Mouse (Mus musculus) layer of hippocampus, adult 18-20 months (tissue): ENCODE data around the gene Kcnj6. TPM values are rescaled to one million over a fixed set of nuclear protein-coding genes. Genes with fewer than 3 reads are reported as not detected.
A peak's percentile ranks its signal among the peaks of the same experiment; 100 is the strongest.

Source experiments
- DNase-seq, 2 experiments: peaks; one replicate each; pipeline ENCODE4 v3.0.0; 2022; ENCODE audit warnings: low spot score in 2 of 2
- long read RNA-seq: library from polyadenylated mRNA; stranded (forward); transcript quantifications from one replicate; pipeline ENCODE4 v2.0.0, GENCODE M21; 2021
- total RNA-seq, 2 experiments: library from RNA; stranded (reverse); gene quantifications; 2 replicates each; pipeline ENCODE4 v1.2.3; 2021

Gene Kcnj6
- 100 to 1,000 TPM; 110 to 117 TPM for total RNA-seq
- long read RNA-seq, partial matches to known transcripts = 1 of 10 reads
- long read RNA-seq, other reads (novel, unspliced or antisense) = 2 of 10 reads

DNA sequence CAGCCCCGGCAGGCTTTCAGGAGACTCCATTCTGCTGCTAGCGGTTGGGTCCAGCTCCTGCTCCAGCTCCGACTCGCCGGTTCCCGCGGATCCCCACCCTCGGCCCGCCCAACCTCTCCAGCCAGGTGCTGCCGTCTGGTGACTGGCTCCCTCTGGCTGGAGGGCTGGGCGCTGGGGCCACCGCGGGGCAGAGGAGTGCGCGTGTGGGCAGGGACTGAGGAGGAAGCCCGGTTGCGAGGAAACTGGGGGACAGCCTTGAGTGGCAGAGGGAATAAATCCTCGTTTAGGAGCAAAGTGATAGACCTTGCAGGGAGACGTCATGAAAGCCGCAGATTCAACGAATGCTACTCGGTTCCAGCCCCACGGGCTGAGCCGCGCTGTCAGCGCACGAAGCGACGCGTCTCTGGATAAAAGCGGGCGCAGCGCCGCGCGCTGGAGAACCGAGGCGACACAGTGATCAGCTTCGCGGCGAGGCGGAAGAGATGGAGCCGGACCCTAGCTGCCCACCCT lies at the start of gene Kcnj6:
Gene Kcnj6, minus strand, starts transcription at position 362 of the 510 bp plus-strand sequence.
- peak; percentile 82 to 87 for DNase-seq

DNA sequence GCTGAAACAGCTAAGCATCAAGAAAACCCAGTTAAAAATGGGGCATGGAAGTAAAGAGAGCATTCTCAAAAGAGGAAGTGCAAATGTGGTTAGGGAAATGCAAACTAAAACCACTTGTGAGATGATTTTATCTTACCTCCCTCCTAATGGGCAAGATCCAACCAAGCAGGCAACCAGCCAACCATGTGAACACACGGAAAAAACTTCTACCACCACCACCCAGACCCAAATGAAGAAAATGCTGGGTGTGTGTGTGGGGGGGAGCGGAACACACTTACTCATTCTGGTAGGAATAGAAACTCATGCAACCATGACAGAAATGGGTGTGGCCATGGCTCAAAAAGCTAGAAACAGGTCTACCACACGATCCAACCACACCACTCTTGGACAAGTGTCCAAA lies 12.4 kb upstream of the Kcnj6 start:
- no peak for DNase-seq

DNA sequence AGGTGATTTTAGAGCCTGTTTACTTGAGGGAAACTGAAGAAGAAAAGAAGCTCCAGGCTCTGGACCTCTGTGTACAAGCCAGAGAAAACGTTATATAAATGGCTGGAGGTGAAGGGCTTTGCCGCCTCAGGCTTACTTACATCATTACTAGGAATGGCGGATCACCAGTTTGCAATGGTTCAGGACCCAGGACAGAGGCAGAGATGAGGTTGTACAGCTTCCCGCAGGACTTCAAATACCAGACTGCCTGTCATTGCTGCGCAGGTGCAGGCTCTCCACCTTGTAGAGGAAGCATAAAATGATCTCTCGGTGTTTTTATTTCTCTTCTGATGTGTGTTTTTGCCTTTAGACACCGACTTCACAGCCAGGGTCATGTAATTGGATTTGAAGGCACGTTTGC lies 7.1 kb upstream of the Kcnj6 start:
- DNase-seq = no peak

- DNase-seq = no peak
Measured at GRCm38 (mm10) chr16:94999551-94999950, 2.0 kb upstream of the Kcnj6 start.

DNA sequence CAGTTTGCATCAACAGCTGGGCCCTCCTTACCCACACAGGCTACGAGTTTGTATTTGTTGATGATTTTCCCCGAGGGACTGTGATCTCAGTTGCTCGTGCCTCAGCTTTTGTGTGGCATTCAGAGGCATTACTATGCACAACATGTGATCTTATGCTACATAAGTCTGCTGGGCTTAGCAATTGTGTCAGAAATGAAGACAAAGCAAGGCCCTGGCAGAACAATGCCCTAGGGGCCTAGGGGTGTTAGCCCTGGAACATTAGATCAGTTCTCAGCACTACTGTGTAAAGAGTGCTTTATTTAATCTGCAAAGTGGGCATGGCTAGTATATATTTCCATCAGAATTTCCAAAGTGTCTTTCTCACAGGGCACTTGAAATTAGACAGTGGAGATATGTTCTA lies 1.5 kb upstream of the Kcnj6 start:
- no peak for DNase-seq

GRCm38 (mm10) chr16:94996791-94997281 lies 665 bp downstream of the Kcnj6 start:
- peak in 1 of 2 experiments; percentile 69 for DNase-seq

GRCm38 (mm10) chr16:94995542-94996131 lies 1.9 kb downstream of the Kcnj6 start:
- DNase-seq = peak; percentile 53 to 68

- no peak for DNase-seq
Measured at GRCm38 (mm10) chr16:94994924-94995323, 2.6 kb downstream of the Kcnj6 start.

- peak in 1 of 2 experiments; percentile 45 for DNase-seq
Measured at GRCm38 (mm10) chr16:94994148-94994547, 3.4 kb downstream of the Kcnj6 start.

DNA sequence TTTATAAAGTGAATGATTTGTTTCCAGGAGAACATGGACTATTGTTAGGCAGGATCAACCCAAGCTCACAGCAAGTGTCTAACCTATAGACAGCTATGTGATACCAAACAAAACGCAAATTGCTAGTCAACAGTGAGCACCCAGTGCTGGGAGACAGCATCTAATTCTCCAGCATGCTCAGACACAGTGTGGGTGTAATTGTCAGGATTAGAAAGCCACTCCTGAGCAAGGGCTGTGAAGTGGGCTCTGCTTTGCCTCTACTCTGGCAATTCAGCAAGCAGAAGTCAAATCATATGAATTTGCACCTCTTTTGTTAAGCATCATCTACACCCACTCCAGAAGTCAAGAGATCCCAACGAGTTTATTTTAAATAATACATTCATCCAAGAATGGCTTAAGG lies 7.4 kb downstream of the Kcnj6 start:
- no peak for DNase-seq

DNA sequence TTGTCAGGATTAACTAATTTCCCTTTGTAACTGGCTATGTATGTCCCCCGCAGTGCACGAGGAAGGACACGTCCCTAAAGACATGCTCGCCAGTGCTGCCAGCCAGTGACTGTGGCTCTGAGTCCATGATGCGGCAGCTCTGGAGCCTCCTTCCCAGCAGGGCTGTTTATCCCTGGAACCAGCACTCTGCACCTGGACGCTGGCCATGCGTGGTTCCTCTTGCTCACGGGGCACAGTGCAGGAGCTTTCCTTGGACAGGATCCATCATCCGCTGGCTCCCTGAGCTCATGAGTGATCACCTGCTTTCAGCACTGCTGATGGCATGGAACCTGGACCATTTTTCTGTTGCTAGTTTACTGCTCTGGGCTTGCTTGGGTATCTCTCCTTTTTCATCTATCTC lies 10.8 kb downstream of the Kcnj6 start:
- peak in 1 of 2 experiments; percentile 57 for DNase-seq

DNA sequence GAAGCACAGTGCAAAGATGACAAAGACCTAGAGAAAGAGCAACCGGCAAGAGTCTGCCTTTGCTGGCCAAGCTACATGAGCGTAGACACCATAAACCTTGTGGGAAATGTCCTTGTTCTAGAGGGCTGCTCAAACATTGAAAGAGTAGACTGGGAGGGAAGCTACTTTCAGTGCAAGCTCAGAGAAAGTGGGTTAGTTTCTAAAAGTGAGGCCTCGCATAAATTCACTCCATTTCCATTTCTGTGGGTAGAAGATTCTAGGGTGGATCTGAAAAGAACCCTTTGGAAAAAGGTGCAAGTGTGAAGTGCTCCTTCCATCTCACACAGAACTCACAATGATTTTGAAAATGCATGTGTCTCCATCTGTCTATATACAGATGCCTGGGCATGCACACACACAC lies 13.2 kb downstream of the Kcnj6 start:
- DNase-seq = no peak

GRCm38 (mm10) chr16:94980374-94980773 lies 17.1 kb downstream of the Kcnj6 start:
- no peak for DNase-seq

- DNase-seq = no peak
Measured at GRCm38 (mm10) chr16:94979499-94979898, 18.0 kb downstream of the Kcnj6 start.

- DNase-seq = no peak
Measured at GRCm38 (mm10) chr16:94972080-94972855, 25.2 kb downstream of the Kcnj6 start.

DNA sequence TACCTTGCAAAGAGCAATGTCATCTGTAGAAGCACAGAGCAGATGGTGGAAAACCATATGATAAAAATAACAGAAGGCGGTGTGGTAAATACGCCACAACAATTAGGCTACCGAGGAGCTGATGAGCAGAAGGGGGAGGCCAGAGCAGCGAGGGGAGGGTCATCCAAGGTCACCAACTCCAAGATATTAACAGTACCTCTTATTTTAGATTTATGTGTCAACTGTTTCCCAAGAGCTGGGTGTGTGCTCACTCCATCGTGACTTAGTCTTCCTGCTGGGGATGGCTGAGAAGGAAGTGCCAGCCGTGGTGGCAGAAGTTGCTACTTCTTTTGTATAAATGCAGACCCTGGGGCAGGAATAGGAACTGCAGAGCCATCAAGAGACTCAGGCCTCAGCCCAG lies 28.6 kb downstream of the Kcnj6 start:
- DNase-seq = no peak

DNA sequence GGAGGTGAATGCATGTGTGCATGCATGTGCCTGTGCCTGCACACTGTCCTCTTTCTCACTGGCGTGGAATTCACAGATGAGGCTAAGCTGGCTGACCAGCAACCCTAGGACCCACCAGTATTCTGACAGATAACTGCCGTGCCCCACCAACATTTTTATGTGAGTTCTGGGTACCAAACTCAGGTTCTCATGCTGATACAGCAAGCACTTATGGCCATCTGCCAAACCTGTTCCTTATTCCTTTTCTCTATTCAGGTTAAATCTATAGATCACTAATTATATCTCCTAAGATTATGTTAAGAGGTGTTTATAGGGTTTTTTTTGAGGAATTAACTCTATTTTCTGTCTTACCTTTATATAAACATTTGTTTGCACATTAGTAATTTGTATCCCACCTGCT lies 29.0 kb downstream of the Kcnj6 start:
- no peak for DNase-seq

- peak; percentile 25 to 54 for DNase-seq
Measured at GRCm38 (mm10) chr16:94957156-94957828, 40.2 kb downstream of the Kcnj6 start.

DNA sequence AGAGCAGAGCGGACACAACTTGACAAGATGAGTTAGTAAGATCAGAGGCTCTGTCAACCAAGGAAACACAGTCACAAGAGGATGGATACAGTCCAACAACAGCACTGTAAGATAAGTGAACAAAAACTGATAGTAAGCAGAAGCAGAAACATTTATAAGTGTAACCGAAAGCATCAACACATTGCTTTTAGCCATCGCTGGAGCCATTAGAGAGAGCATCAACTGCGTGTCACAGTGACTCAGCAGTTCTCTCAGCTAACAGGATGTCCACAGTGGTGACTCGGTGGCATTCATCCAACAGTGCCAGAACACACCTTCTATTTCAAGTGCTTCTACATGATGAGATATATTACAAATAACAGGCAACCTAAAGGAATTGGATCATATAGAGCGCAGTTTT lies 41.1 kb downstream of the Kcnj6 start:
- no peak for DNase-seq

DNA sequence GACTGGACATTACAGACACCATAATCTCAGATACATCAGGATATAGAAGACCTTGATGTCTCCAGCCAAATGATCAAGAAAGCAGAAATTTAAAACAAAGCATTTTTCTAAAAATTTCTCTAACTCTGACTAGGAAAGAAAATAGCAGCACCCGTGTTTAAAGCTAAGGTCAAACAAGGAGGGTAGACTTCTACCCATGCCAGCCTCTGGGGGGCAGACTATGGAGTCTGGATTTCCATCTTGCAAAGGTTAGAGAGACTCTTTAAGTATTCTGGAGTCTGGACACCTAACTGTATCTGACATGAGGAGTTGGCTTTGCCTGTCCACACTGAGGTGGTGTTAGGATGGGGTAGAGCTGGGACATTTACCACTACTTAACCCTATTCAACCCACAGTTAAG lies 44.2 kb downstream of the Kcnj6 start:
- no peak for DNase-seq

- DNase-seq = no peak
Measured at GRCm38 (mm10) chr16:94949172-94949571, 48.3 kb downstream of the Kcnj6 start.

DNA sequence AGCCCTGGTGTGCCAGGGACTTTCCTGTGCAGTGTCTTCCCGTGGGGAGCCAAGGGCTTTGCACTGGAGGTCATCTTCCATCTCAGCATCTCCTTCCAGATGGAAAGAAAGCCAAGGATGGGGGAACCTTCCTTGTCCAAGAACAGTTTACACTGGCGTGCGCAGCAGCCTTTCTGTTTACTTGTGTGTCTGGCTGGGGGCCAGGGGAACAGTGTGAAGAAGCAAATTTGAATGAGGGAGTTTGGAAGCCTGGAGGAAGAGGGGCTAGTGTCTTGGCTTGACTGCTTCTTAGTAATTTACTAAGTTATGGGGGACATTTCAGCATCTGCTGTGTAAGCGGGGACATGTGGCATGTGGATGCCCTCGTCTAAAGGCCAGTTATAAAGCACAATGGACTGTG lies 50.7 kb downstream of the Kcnj6 start:
- DNase-seq = no peak
